Mouse (Mus musculus) kidney, embryonic 15.5 days (tissue): Measurements from ENCODE around the gene Il9. TPM values are rescaled to one million over a fixed set of nuclear protein-coding genes. Genes with fewer than 3 reads are reported as not detected.
A peak's percentile ranks its signal among the peaks of the same experiment; 100 is the strongest.

ENCODE experiments used
- ATAC-seq: fragments of 200-750 bp; cut with Nextera tagmentation; replicated peaks from 2 replicates; pipeline ENCODE4 v1.8.0; 2017; ENCODE audit warnings: moderate TSS enrichment; ENCODE audit not compliant: low FRiP score
- H3K27ac ChIP-seq: fragments of 300-500 bp; sonication (generic); 2 replicates; pipeline ENCODE4 v1.5.1; 2015; ENCODE audit warnings: mild to moderate bottlenecking, inconsistent platforms
- H3K27me3 ChIP-seq: fragments of 300-500 bp; sonication (generic); 2 replicates; pipeline ENCODE4 v1.6.1; 2015; ENCODE audit warnings: inconsistent platforms
- H3K36me3 ChIP-seq: fragments of 300-500 bp; sonication (generic); 2 replicates; pipeline ENCODE4 v1.6.1; 2015; ENCODE audit warnings: inconsistent platforms
- H3K4me1 ChIP-seq: fragments of 300-500 bp; sonication (generic); 2 replicates; pipeline ENCODE4 v1.6.1; 2015; ENCODE audit warnings: inconsistent platforms
- H3K4me2 ChIP-seq: fragments of 300-500 bp; sonication (generic); 2 replicates; pipeline ENCODE4 v1.6.1; 2015; ENCODE audit warnings: moderate library complexity, mild to moderate bottlenecking, inconsistent platforms
- H3K4me3 ChIP-seq: fragments of 300-500 bp; sonication (generic); replicated peaks from 2 replicates; pipeline ENCODE4 v1.5.1; 2015; ENCODE audit warnings: mild to moderate bottlenecking, inconsistent platforms
- H3K9ac ChIP-seq: fragments of 300-500 bp; sonication (generic); 2 replicates; pipeline ENCODE4 v1.6.1; 2015; ENCODE audit warnings: mild to moderate bottlenecking, inconsistent platforms
- H3K9me3 ChIP-seq: fragments of 300-500 bp; sonication (generic); replicated peaks from 2 replicates; pipeline ENCODE4 v1.6.1; 2016; ENCODE audit warnings: inconsistent platforms
- WGBS: fragments of 180-500 bp; shearing (Covaris S2); methylation state at CpG from one replicate; pipeline ENCODE4 v1.1.7; 2015; ENCODE audit warnings: mixed read lengths; 5-methylcytosine and 5-hydroxymethylcytosine counted together
- polyA plus RNA-seq: library from polyadenylated mRNA; unstranded; fragments of >200 nt; fragmentation: Nextera tagmentation; extraction: Ambion mirVana; gene quantifications from 2 replicates; pipeline ENCODE4 v1.2.1, GENCODE M21; 2015

Il9 gene
- polyA plus RNA-seq, 1 experiment from 2014 or later, result not detected

- no peaks in the 10 kb centered on the region for H3K9me3 ChIP-seq
- peaks cover 19% of the 10 kb centered on the region for H3K4me1 ChIP-seq
- peak overlapping the region; percentile 83 for H3K27ac ChIP-seq
- no peak for ATAC-seq
- no peaks in the 10 kb centered on the region for H3K27me3 ChIP-seq
- 82% methylated on average over 6 of the region's 6 CpGs for WGBS
- H3K4me2 ChIP-seq, result no peak overlapping the region
- no peak overlapping the region for H3K4me3 ChIP-seq
- H3K36me3 ChIP-seq, result no peaks in the 10 kb centered on the region
- no peak overlapping the region for H3K9ac ChIP-seq
Measured at GRCm38 (mm10) chr13:56471211-56471610, 10.8 kb downstream of the Il9 start.

- ATAC-seq, result no peak
Measured at GRCm38 (mm10) chr13:56468536-56468935, 13.5 kb downstream of the Il9 start.

GRCm38 (mm10) chr13:56467786-56468185 is 14.3 kb downstream of the Il9 start:
- Histone ChIP-seq H3K9ac (no peak overlapping the region), H3K9me3 (no peaks in the 10 kb centered on the region), H3K27ac (no peak overlapping the region), H3K36me3 (no peaks in the 10 kb centered on the region), H3K4me2 (no peak overlapping the region), H3K4me3 (no peak overlapping the region), H3K27me3 (no peaks in the 10 kb centered on the region), H3K4me1 (peaks cover 13% of the 10 kb centered on the region)
- WGBS, result 94% methylated on average over 7 of the region's 7 CpGs
- no peak for ATAC-seq

More at GRCm38 (mm10) chr13:56468536-56468935, 13.5 kb downstream of the Il9 start:
- no peak overlapping the region for H3K27ac ChIP-seq
- no peaks in the 10 kb centered on the region for H3K27me3 ChIP-seq
- no peak overlapping the region for H3K9ac ChIP-seq
- no peak overlapping the region for H3K4me3 ChIP-seq
- no peaks in the 10 kb centered on the region for H3K9me3 ChIP-seq
- 88% methylated on average over 4 of the region's 4 CpGs for WGBS
- no peak overlapping the region for H3K4me2 ChIP-seq
- H3K36me3 ChIP-seq, result no peaks in the 10 kb centered on the region
- H3K4me1 ChIP-seq, result peaks cover 13% of the 10 kb centered on the region

DNA sequence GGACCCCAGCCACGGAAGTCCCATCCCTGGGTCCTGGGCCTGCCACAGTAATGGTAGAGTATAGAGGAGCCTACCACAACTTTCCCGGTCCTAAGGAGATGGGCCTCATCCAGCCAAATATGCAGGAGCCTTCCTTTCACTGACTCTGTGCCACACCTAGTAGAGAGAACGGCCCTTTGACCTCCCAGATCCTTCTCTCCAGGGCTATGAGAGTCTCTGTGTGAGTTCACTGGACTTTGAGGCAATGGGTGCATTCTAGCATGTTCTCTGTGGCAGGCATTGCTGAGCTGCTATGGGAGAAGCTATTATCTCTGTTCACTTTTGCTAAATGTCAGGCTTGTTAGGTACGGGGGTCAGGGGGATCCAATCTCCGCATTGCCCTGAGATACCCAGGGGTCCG is 18.3 kb downstream of the Il9 start:
- no peak for ATAC-seq
- Histone ChIP-seq H3K27me3 (no peaks in the 10 kb centered on the region), H3K4me1 (no peaks in the 10 kb centered on the region), H3K27ac (no peak overlapping the region), H3K9me3 (no peaks in the 10 kb centered on the region), H3K4me2 (no peak overlapping the region), H3K36me3 (no peaks in the 10 kb centered on the region), H3K4me3 (no peak overlapping the region), H3K9ac (no peak overlapping the region)
- 77% methylated on average over 6 of the region's 6 CpGs for WGBS

- H3K9ac ChIP-seq, result no peak overlapping the region
- peaks cover 3% of the 10 kb centered on the region; the same call in 1 of the 2 replicates for H3K4me1 ChIP-seq
- no peak overlapping the region for H3K4me2 ChIP-seq
- H3K4me3 ChIP-seq, result no peak overlapping the region
- no peak overlapping the region for H3K27ac ChIP-seq
- no peaks in the 10 kb centered on the region for H3K36me3 ChIP-seq
- no peaks in the 10 kb centered on the region for H3K9me3 ChIP-seq
- ATAC-seq, result no peak
- H3K27me3 ChIP-seq, result no peaks in the 10 kb centered on the region
- WGBS, result 95% methylated on average over 7 of the region's 7 CpGs
Measured at GRCm38 (mm10) chr13:56463261-56463660, 18.8 kb downstream of the Il9 start.

DNA sequence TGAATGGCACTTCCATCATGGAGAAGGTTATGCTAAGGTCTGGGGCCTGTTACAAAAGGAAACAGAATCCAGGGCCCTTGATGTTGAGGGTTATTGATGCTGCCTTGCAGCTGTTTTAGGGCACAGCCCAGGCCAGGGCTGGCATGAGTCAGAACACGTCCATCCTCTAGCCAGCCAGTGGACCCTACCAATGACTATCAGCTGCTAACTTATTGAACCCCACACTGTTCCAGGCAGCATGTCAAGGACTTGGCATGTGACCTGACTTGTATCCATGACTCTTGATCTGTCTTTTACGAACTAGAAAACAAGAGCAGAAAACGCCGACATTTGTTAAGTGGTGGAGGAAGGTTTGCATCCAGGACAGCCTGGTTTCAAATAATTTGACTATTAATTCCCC is 19.3 kb downstream of the Il9 start:
- H3K9me3 ChIP-seq, result no peaks in the 10 kb centered on the region
- H3K27ac ChIP-seq, result no peak overlapping the region
- no peak overlapping the region for H3K4me3 ChIP-seq
- no peak overlapping the region for H3K9ac ChIP-seq
- H3K36me3 ChIP-seq, result no peaks in the 10 kb centered on the region
- no peak overlapping the region for H3K4me2 ChIP-seq
- 83% methylated on average over 4 of the region's 4 CpGs for WGBS
- no peaks in the 10 kb centered on the region for H3K27me3 ChIP-seq
- no peak for ATAC-seq
- peaks cover 6% of the 10 kb centered on the region; the same call in 1 of the 2 replicates for H3K4me1 ChIP-seq

DNA sequence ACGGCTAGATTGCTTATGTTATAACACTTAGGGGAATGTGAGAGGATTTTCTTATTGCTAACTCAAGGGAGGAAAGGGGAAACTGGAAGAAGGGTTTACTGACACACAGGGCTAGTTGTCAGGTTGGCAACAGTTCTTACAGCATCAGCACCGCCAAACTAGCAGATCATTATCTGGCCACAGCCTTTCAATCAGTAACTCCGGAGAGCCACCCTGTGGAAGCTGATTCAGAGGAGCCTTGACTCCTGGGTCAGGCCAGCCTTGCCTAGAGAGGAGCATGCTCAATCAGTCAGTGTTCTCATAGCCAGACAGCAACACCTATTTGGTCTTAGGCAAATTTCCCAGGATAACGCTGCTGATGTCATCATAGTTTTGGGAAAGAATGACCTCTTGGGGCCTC is 20.6 kb downstream of the Il9 start:
- no peaks in the 10 kb centered on the region for H3K9me3 ChIP-seq
- H3K27ac ChIP-seq, result no peak overlapping the region
- H3K4me3 ChIP-seq, result no peak overlapping the region
- no peak for ATAC-seq
- H3K4me1 ChIP-seq, result peaks cover 13% of the 10 kb centered on the region; the same call in 1 of the 2 replicates
- 76% methylated on average over 4 of the region's 4 CpGs for WGBS
- no peak overlapping the region for H3K9ac ChIP-seq
- H3K27me3 ChIP-seq, result no peaks in the 10 kb centered on the region
- H3K4me2 ChIP-seq, result no peak overlapping the region
- H3K36me3 ChIP-seq, result no peaks in the 10 kb centered on the region

GRCm38 (mm10) chr13:56458001-56458400 is 24.0 kb downstream of the Il9 start:
- peak overlapping the region; percentile 38 for H3K4me2 ChIP-seq
- no peaks in the 10 kb centered on the region for H3K9me3 ChIP-seq
- no peaks in the 10 kb centered on the region for H3K27me3 ChIP-seq
- no peaks in the 10 kb centered on the region for H3K36me3 ChIP-seq
- H3K9ac ChIP-seq, result no peak overlapping the region
- 44% methylated on average over 9 of the region's 9 CpGs for WGBS
- no peak overlapping the region for H3K4me3 ChIP-seq
- peaks cover 23% of the 10 kb centered on the region; the same call in 1 of the 2 replicates for H3K4me1 ChIP-seq
- ATAC-seq, result peak; percentile 63
- peak overlapping the region; percentile 74 for H3K27ac ChIP-seq

- WGBS, result 84% methylated on average over 8 of the region's 8 CpGs
- H3K9me3 ChIP-seq, result no peaks in the 10 kb centered on the region
- peaks cover 4% of the 10 kb centered on the region; the same call in 1 of the 2 replicates for H3K4me1 ChIP-seq
- H3K9ac ChIP-seq, result no peak overlapping the region
- no peaks in the 10 kb centered on the region for H3K36me3 ChIP-seq
- H3K4me3 ChIP-seq, result no peak overlapping the region
- no peak for ATAC-seq
- H3K27me3 ChIP-seq, result no peaks in the 10 kb centered on the region
- no peak overlapping the region for H3K27ac ChIP-seq
- no peak overlapping the region for H3K4me2 ChIP-seq
Measured at GRCm38 (mm10) chr13:56450035-56450434, 32.0 kb downstream of the Il9 start.

DNA sequence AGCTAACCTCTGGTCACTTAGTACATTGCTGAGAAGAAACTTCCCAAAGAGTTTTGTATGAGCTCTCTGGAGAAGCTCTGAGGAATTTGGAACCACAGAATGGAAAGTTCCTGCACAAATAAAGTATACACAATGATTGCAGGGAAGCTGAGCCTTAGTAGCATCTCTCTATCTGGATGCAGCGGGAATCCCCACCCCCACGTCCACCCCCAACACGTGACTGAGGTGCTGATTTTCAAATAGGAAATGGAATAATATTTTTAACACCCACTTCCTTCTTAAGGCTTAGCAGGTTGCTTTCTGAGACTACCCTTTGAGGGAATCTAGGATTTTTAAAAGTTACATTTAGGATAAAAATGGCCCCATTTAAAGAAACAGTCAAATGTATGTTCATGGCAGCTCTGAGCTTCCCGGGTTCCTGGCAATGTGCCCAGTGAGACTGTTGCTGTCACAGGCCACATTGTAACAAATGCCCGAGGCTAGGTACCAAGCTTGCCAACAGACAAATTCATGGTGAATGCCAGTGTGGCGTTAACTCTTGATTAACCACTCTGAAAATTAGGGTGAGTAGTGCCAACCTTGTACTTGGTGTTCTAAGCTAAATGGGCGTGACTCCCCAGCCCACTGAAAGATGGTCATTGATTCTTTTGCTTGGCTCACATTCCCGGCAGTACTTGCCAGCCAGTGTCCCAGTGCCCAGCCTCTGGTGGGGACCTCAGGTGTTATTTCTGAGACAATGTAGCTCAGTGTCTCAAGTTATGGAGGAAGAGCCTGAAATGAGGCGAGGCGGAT is 32.6 kb downstream of the Il9 start:
- Histone ChIP-seq H3K36me3 (no peaks in the 10 kb centered on the region), H3K27me3 (no peaks in the 10 kb centered on the region), H3K4me1 (peaks cover 4% of the 10 kb centered on the region; the same call in 1 of the 2 replicates), H3K4me3 (no peak overlapping the region), H3K9me3 (no peaks in the 10 kb centered on the region), H3K27ac (no peak overlapping the region), H3K4me2 (no peak overlapping the region), H3K9ac (no peak overlapping the region)
- WGBS, result 69% methylated on average over 10 of the region's 10 CpGs
- ATAC-seq, result no peak

- Histone ChIP-seq H3K9me3 (no peaks in the 10 kb centered on the region), H3K9ac (no peak overlapping the region), H3K4me1 (no peaks in the 10 kb centered on the region), H3K27ac (no peak overlapping the region), H3K27me3 (peaks cover 12% of the 10 kb centered on the region), H3K36me3 (no peaks in the 10 kb centered on the region), H3K4me2 (no peak overlapping the region), H3K4me3 (no peak overlapping the region)
- ATAC-seq, result no peak
- 87% methylated on average over 6 of the region's 6 CpGs for WGBS
Measured at GRCm38 (mm10) chr13:56444996-56445395, 37.0 kb downstream of the Il9 start.

GRCm38 (mm10) chr13:56444112-56444511 is 37.9 kb downstream of the Il9 start:
- H3K4me2 ChIP-seq, result no peak overlapping the region
- no peak overlapping the region for H3K9ac ChIP-seq
- no peak for ATAC-seq
- no peak overlapping the region for H3K27ac ChIP-seq
- H3K9me3 ChIP-seq, result no peaks in the 10 kb centered on the region
- no peaks in the 10 kb centered on the region for H3K4me1 ChIP-seq
- 86% methylated on average over 3 of the region's 3 CpGs for whole genome bisulfite sequencing
- H3K27me3 ChIP-seq, result peaks cover 21% of the 10 kb centered on the region
- no peak overlapping the region for H3K4me3 ChIP-seq
- no peaks in the 10 kb centered on the region for H3K36me3 ChIP-seq

DNA sequence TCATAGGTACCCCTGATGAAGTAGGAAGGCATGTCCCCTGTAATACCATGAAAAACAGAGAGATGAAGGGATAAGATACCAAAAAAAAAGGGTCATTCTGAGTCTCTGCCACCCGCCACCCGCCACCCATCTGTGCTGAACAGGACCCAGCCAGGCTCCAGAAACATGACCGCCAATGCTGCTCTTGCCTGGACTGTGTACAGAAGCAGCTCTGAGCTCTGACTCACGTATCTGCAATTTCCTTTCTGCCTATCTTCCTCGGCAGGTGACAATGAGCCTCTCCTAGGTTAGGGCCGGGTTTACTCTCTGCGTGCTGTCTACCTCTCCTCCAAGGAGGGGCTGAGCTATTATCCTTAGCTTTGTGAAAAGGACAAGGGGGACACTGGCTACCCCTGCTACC is 38.6 kb downstream of the Il9 start:
- H3K27ac ChIP-seq, result no peak overlapping the region
- peaks cover 28% of the 10 kb centered on the region for H3K27me3 ChIP-seq
- no peaks in the 10 kb centered on the region for H3K36me3 ChIP-seq
- no peak overlapping the region for H3K4me3 ChIP-seq
- 71% methylated on average over 7 of the region's 7 CpGs for WGBS
- H3K4me2 ChIP-seq, result no peak overlapping the region
- H3K4me1 ChIP-seq, result peaks cover 3% of the 10 kb centered on the region
- ATAC-seq, result no peak
- no peaks in the 10 kb centered on the region for H3K9me3 ChIP-seq
- no peak overlapping the region for H3K9ac ChIP-seq
